Mouse (Mus musculus): ENCODE measurements around the gene Ptk6.

Ptk6 gene

GRCm38 (mm10) chr2:181159091-181159514, 43.5 kb downstream of the Ptk6 start:
- H3K27me3 ChIP-seq (ENCODE audit: control insufficient read depth, insufficient read depth, low read length, poor library complexity, severe bottlenecking): no peaks in the 10 kb centered on the region; the same call in 1 of the 2 replicates
- no peak for DNase-seq (ENCODE audit: low read depth, low spot score)
- H3K36me3 ChIP-seq (ENCODE audit: control insufficient read depth, insufficient read depth, low read length, poor library complexity, severe bottlenecking): no peaks in the 10 kb centered on the region

GRCm38 (mm10) chr2:181158471-181158870, 44.1 kb downstream of the Ptk6 start:
- no peak for DNase-seq (ENCODE audit: low read depth, low spot score)
- no peaks in the 10 kb centered on the region; the same call in 1 of the 2 replicates for H3K27me3 ChIP-seq (ENCODE audit: control insufficient read depth, insufficient read depth, low read length, poor library complexity, severe bottlenecking)
- no peaks in the 10 kb centered on the region for H3K36me3 ChIP-seq (ENCODE audit: control insufficient read depth, insufficient read depth, low read length, poor library complexity, severe bottlenecking)

GRCm38 (mm10) chr2:181157716-181158302, 44.8 kb downstream of the Ptk6 start:
- DNase-seq (ENCODE audit: low read depth, low spot score): no peak
- Histone ChIP-seq H3K27me3 (ENCODE audit: control insufficient read depth, insufficient read depth, low read length, poor library complexity, severe bottlenecking) (no peaks in the 10 kb centered on the region; the same call in 1 of the 2 replicates), H3K36me3 (ENCODE audit: control insufficient read depth, insufficient read depth, low read length, poor library complexity, severe bottlenecking) (no peaks in the 10 kb centered on the region)

GRCm38 (mm10) chr2:181157180-181157579, 45.4 kb downstream of the Ptk6 start:
- Histone ChIP-seq H3K36me3 (ENCODE audit: control insufficient read depth, insufficient read depth, low read length, poor library complexity, severe bottlenecking) (no peaks in the 10 kb centered on the region), H3K27me3 (ENCODE audit: control insufficient read depth, insufficient read depth, low read length, poor library complexity, severe bottlenecking) (no peaks in the 10 kb centered on the region; the same call in 1 of the 2 replicates)
- no peak for DNase-seq (ENCODE audit: low read depth, low spot score)

GRCm38 (mm10) chr2:181156248-181157121, 46.1 kb downstream of the Ptk6 start, which contains the start of gene Eef1a2:
Gene Eef1a2, minus strand, starts transcription at chr2:181157014.
- DNase-seq (ENCODE audit: low read depth, low spot score): no peak
- Histone ChIP-seq H3K27me3 (ENCODE audit: control insufficient read depth, insufficient read depth, low read length, poor library complexity, severe bottlenecking) (no peaks in the 10 kb centered on the region; the same call in 1 of the 2 replicates), H3K36me3 (ENCODE audit: control insufficient read depth, insufficient read depth, low read length, poor library complexity, severe bottlenecking) (no peaks in the 10 kb centered on the region)

GRCm38 (mm10) chr2:181155801-181156200, 46.8 kb downstream of the Ptk6 start:
- no peaks in the 10 kb centered on the region for H3K36me3 ChIP-seq (ENCODE audit: control insufficient read depth, insufficient read depth, low read length, poor library complexity, severe bottlenecking)
- no peaks in the 10 kb centered on the region; the same call in 1 of the 2 replicates for H3K27me3 ChIP-seq (ENCODE audit: control insufficient read depth, insufficient read depth, low read length, poor library complexity, severe bottlenecking)
- no peak for DNase-seq (ENCODE audit: low read depth, low spot score)

GRCm38 (mm10) chr2:181154831-181155415, 47.7 kb downstream of the Ptk6 start:
- no peaks in the 10 kb centered on the region; the same call in 1 of the 2 replicates for H3K27me3 ChIP-seq (ENCODE audit: control insufficient read depth, insufficient read depth, low read length, poor library complexity, severe bottlenecking)
- no peak for DNase-seq (ENCODE audit: low read depth, low spot score)
- no peaks in the 10 kb centered on the region for H3K36me3 ChIP-seq (ENCODE audit: control insufficient read depth, insufficient read depth, low read length, poor library complexity, severe bottlenecking)

GRCm38 (mm10) chr2:181154361-181154760, 48.2 kb downstream of the Ptk6 start:
- no peaks in the 10 kb centered on the region for H3K36me3 ChIP-seq (ENCODE audit: control insufficient read depth, insufficient read depth, low read length, poor library complexity, severe bottlenecking)
- no peak for DNase-seq (ENCODE audit: low read depth, low spot score)

GRCm38 (mm10) chr2:181153837-181154236, 48.8 kb downstream of the Ptk6 start:
- peak; percentile 53 for DNase-seq (ENCODE audit: low read depth, low spot score)
- Histone ChIP-seq H3K36me3 (ENCODE audit: control insufficient read depth, insufficient read depth, low read length, poor library complexity, severe bottlenecking) (no peaks in the 10 kb centered on the region), H3K27me3 (ENCODE audit: control insufficient read depth, insufficient read depth, low read length, poor library complexity, severe bottlenecking) (no peaks in the 10 kb centered on the region; the same call in 1 of the 2 replicates)

More at GRCm38 (mm10) chr2:181154361-181154760, 48.2 kb downstream of the Ptk6 start:
- no peaks in the 10 kb centered on the region; the same call in 1 of the 2 replicates for H3K27me3 ChIP-seq (ENCODE audit: control insufficient read depth, insufficient read depth, low read length, poor library complexity, severe bottlenecking)

GRCm38 (mm10) chr2:181153131-181153530, 49.5 kb downstream of the Ptk6 start:
- DNase-seq (ENCODE audit: low read depth, low spot score): no peak
- Histone ChIP-seq H3K27me3 (ENCODE audit: control insufficient read depth, insufficient read depth, low read length, poor library complexity, severe bottlenecking) (no peaks in the 10 kb centered on the region; the same call in 1 of the 2 replicates), H3K36me3 (ENCODE audit: control insufficient read depth, insufficient read depth, low read length, poor library complexity, severe bottlenecking) (no peaks in the 10 kb centered on the region)

- H3K36me3 ChIP-seq (ENCODE audit: control insufficient read depth, insufficient read depth, low read length, poor library complexity, severe bottlenecking): no peaks in the 10 kb centered on the region
- DNase-seq (ENCODE audit: low read depth, low spot score): no peak
- H3K27me3 ChIP-seq (ENCODE audit: control insufficient read depth, insufficient read depth, low read length, poor library complexity, severe bottlenecking): no peaks in the 10 kb centered on the region; the same call in 1 of the 2 replicates
These were observed 49.9 kb downstream of the Ptk6 start for GRCm38 (mm10) chr2:181152701-181153100.

- Histone ChIP-seq H3K27me3 (ENCODE audit: control insufficient read depth, insufficient read depth, low read length, poor library complexity, severe bottlenecking) (no peaks in the 10 kb centered on the region), H3K36me3 (ENCODE audit: control insufficient read depth, insufficient read depth, low read length, poor library complexity, severe bottlenecking) (no peaks in the 10 kb centered on the region)
- no peak for DNase-seq (ENCODE audit: low read depth, low spot score)
These were observed 52.3 kb downstream of the Ptk6 start for GRCm38 (mm10) chr2:181150281-181150680.

- Histone ChIP-seq H3K27me3 (ENCODE audit: control insufficient read depth, insufficient read depth, low read length, poor library complexity, severe bottlenecking) (no peaks in the 10 kb centered on the region), H3K36me3 (ENCODE audit: control insufficient read depth, insufficient read depth, low read length, poor library complexity, severe bottlenecking) (no peaks in the 10 kb centered on the region)
- no peak for DNase-seq (ENCODE audit: low read depth, low spot score)
These were observed 54.2 kb downstream of the Ptk6 start for GRCm38 (mm10) chr2:181148318-181148955.

- H3K36me3 ChIP-seq (ENCODE audit: control insufficient read depth, insufficient read depth, low read length, poor library complexity, severe bottlenecking): no peaks in the 10 kb centered on the region
- no peaks in the 10 kb centered on the region for H3K27me3 ChIP-seq (ENCODE audit: control insufficient read depth, insufficient read depth, low read length, poor library complexity, severe bottlenecking)
- DNase-seq (ENCODE audit: low read depth, low spot score): peak; percentile 18
These were observed 54.9 kb downstream of the Ptk6 start for GRCm38 (mm10) chr2:181147546-181148317.
